Mouse (Mus musculus): ENCODE data around the gene Akr1b7. TPM values are rescaled to one million over a fixed set of nuclear protein-coding genes. Genes with fewer than 3 reads are reported as not detected.
"Not testable (repeated sequence)": the region's sequence is repeated elsewhere in the genome, so short reads cannot be mapped to it uniquely, and the experiment has no call there.

The Akr1b7 gene
- polyA plus RNA-seq, 1 experiment from 2014 or later = not detected

- no peak overlapping the region for H3K4me2 ChIP-seq
- H3K4me3 ChIP-seq (ENCODE audit: low read depth, low read length) = no peak overlapping the region
- ATAC-seq (ENCODE audit: low FRiP score) = no peak
- H3K27ac ChIP-seq (ENCODE audit: low read depth, low read length) = no peak overlapping the region
- no peaks in the 10 kb centered on the region for H3K27me3 ChIP-seq (ENCODE audit: control insufficient read depth, insufficient read depth, low read length)
- no peak for DNase-seq (ENCODE audit: low spot score, missing footprints)
- H3K4me1 ChIP-seq (ENCODE audit: control insufficient read depth, insufficient read depth, low read length) = no peaks in the 10 kb centered on the region
- no peaks in the 10 kb centered on the region; the same call in 1 of the 2 replicates for H3K9me3 ChIP-seq (ENCODE audit: control insufficient read depth, low read length)
- no peaks in the 10 kb centered on the region for H3K36me3 ChIP-seq (ENCODE audit: control insufficient read depth, insufficient read depth, low read length)
- H3K9ac ChIP-seq (ENCODE audit: low read length) = no peak overlapping the region
- WGBS = 90% methylated on average over 10 of the region's 10 CpGs
Observed at GRCm38 (mm10) chr6:34407403-34407802, 4.7 kb upstream of the Akr1b7 start.

GRCm38 (mm10) chr6:34412688-34413087 lies 554 bp downstream of the Akr1b7 start:
- no peaks in the 10 kb centered on the region for H3K27me3 ChIP-seq (ENCODE audit: control insufficient read depth, insufficient read depth, low read length)
- no peak overlapping the region for H3K4me3 ChIP-seq (ENCODE audit: low read depth, low read length)
- H3K9me3 ChIP-seq (ENCODE audit: control insufficient read depth, low read length) = no peaks in the 10 kb centered on the region
- DNase-seq (ENCODE audit: low spot score, missing footprints) = peak; percentile 51
- H3K27ac ChIP-seq (ENCODE audit: low read depth, low read length) = no peak overlapping the region
- 67% methylated on average over 1 of the region's 1 CpGs for WGBS
- no peak overlapping the region for H3K9ac ChIP-seq (ENCODE audit: low read length)
- no peak for ATAC-seq (ENCODE audit: low FRiP score)
- no peaks in the 10 kb centered on the region for H3K36me3 ChIP-seq (ENCODE audit: control insufficient read depth, insufficient read depth, low read length)
- H3K4me2 ChIP-seq = no peak overlapping the region
- no peaks in the 10 kb centered on the region for H3K4me1 ChIP-seq (ENCODE audit: control insufficient read depth, insufficient read depth, low read length)

- not testable (repeated sequence) for H3K4me2 ChIP-seq; H3K9me3 ChIP-seq (ENCODE audit: control insufficient read depth, low read length); H3K27me3 ChIP-seq (ENCODE audit: control insufficient read depth, insufficient read depth, low read length); H3K9ac ChIP-seq (ENCODE audit: low read length); H3K36me3 ChIP-seq (ENCODE audit: control insufficient read depth, insufficient read depth, low read length); H3K4me1 ChIP-seq (ENCODE audit: control insufficient read depth, insufficient read depth, low read length); DNase-seq (ENCODE audit: low spot score, missing footprints); ATAC-seq (ENCODE audit: low FRiP score); H3K4me3 ChIP-seq (ENCODE audit: low read depth, low read length); H3K27ac ChIP-seq (ENCODE audit: low read depth, low read length)
- WGBS = 69% methylated on average over 1 of the region's 1 CpGs
Observed at GRCm38 (mm10) chr6:34413386-34413785, 1.3 kb downstream of the Akr1b7 start.

GRCm38 (mm10) chr6:34416521-34416920 lies 4.4 kb downstream of the Akr1b7 start:
- Histone ChIP-seq H3K9ac (ENCODE audit: low read length) (no peak overlapping the region), H3K27ac (ENCODE audit: low read depth, low read length) (no peak overlapping the region), H3K4me3 (ENCODE audit: low read depth, low read length) (no peak overlapping the region), H3K4me1 (ENCODE audit: control insufficient read depth, insufficient read depth, low read length) (no peaks in the 10 kb centered on the region), H3K27me3 (ENCODE audit: control insufficient read depth, insufficient read depth, low read length) (no peaks in the 10 kb centered on the region), H3K36me3 (ENCODE audit: control insufficient read depth, insufficient read depth, low read length) (no peaks in the 10 kb centered on the region), H3K4me2 (no peak overlapping the region), H3K9me3 (ENCODE audit: control insufficient read depth, low read length) (no peaks in the 10 kb centered on the region)
- ATAC-seq (ENCODE audit: low FRiP score) = no peak
- DNase-seq (ENCODE audit: low spot score, missing footprints) = no peak
- WGBS = 97% methylated on average over 2 of the region's 2 CpGs

- H3K4me1 ChIP-seq (ENCODE audit: control insufficient read depth, insufficient read depth, low read length) = no peaks in the 10 kb centered on the region
- no peak for ATAC-seq (ENCODE audit: low FRiP score)
- H3K27ac ChIP-seq (ENCODE audit: low read depth, low read length) = no peak overlapping the region
- H3K4me3 ChIP-seq (ENCODE audit: low read depth, low read length) = no peak overlapping the region
- H3K9ac ChIP-seq (ENCODE audit: low read length) = no peak overlapping the region
- H3K27me3 ChIP-seq (ENCODE audit: control insufficient read depth, insufficient read depth, low read length) = no peaks in the 10 kb centered on the region
- no peak for DNase-seq (ENCODE audit: low spot score, missing footprints)
- H3K4me2 ChIP-seq = no peak overlapping the region
- no peaks in the 10 kb centered on the region for H3K9me3 ChIP-seq (ENCODE audit: control insufficient read depth, low read length)
- no peaks in the 10 kb centered on the region for H3K36me3 ChIP-seq (ENCODE audit: control insufficient read depth, insufficient read depth, low read length)
Observed at GRCm38 (mm10) chr6:34419071-34419470, 6.9 kb downstream of the Akr1b7 start.

- Histone ChIP-seq H3K27ac (ENCODE audit: low read depth, low read length) (no peak overlapping the region), H3K4me1 (ENCODE audit: control insufficient read depth, insufficient read depth, low read length) (no peaks in the 10 kb centered on the region), H3K9ac (ENCODE audit: low read length) (no peak overlapping the region), H3K4me2 (no peak overlapping the region), H3K4me3 (ENCODE audit: low read depth, low read length) (no peak overlapping the region), H3K9me3 (ENCODE audit: control insufficient read depth, low read length) (no peaks in the 10 kb centered on the region), H3K36me3 (ENCODE audit: control insufficient read depth, insufficient read depth, low read length) (no peaks in the 10 kb centered on the region), H3K27me3 (ENCODE audit: control insufficient read depth, insufficient read depth, low read length) (no peaks in the 10 kb centered on the region)
- DNase-seq (ENCODE audit: low spot score, missing footprints) = peak; percentile 69
- ATAC-seq (ENCODE audit: low FRiP score) = no peak
- 67% methylated on average over 2 of the region's 2 CpGs for WGBS
Observed at GRCm38 (mm10) chr6:34439006-34439405, 26.9 kb downstream of the Akr1b7 start.

- Histone ChIP-seq H3K27me3 (ENCODE audit: control insufficient read depth, insufficient read depth, low read length) (no peaks in the 10 kb centered on the region), H3K9me3 (ENCODE audit: control insufficient read depth, low read length) (no peaks in the 10 kb centered on the region), H3K4me1 (ENCODE audit: control insufficient read depth, insufficient read depth, low read length) (no peaks in the 10 kb centered on the region), H3K36me3 (ENCODE audit: control insufficient read depth, insufficient read depth, low read length) (no peaks in the 10 kb centered on the region), H3K9ac (ENCODE audit: low read length) (no peak overlapping the region), H3K27ac (ENCODE audit: low read depth, low read length) (no peak overlapping the region), H3K4me3 (ENCODE audit: low read depth, low read length) (no peak overlapping the region), H3K4me2 (no peak overlapping the region)
- peak; percentile 23 for DNase-seq (ENCODE audit: low spot score, missing footprints)
- 73% methylated on average over 9 of the region's 9 CpGs for WGBS
- no peak for ATAC-seq (ENCODE audit: low FRiP score)
Observed at GRCm38 (mm10) chr6:34441556-34442257, 29.6 kb downstream of the Akr1b7 start.

- no peak overlapping the region for H3K4me2 ChIP-seq
- DNase-seq (ENCODE audit: low spot score, missing footprints) (peak; percentile 54), ATAC-seq (ENCODE audit: low FRiP score) (no peak)
- no peak overlapping the region for H3K9ac ChIP-seq (ENCODE audit: low read length)
- no peak overlapping the region for H3K27ac ChIP-seq (ENCODE audit: low read depth, low read length)
- H3K4me1 ChIP-seq (ENCODE audit: control insufficient read depth, insufficient read depth, low read length) = no peaks in the 10 kb centered on the region
- H3K27me3 ChIP-seq (ENCODE audit: control insufficient read depth, insufficient read depth, low read length) = no peaks in the 10 kb centered on the region
- WGBS = 95% methylated on average over 2 of the region's 2 CpGs
- no peaks in the 10 kb centered on the region for H3K36me3 ChIP-seq (ENCODE audit: control insufficient read depth, insufficient read depth, low read length)
- H3K9me3 ChIP-seq (ENCODE audit: control insufficient read depth, low read length) = no peaks in the 10 kb centered on the region
- no peak overlapping the region for H3K4me3 ChIP-seq (ENCODE audit: low read depth, low read length)
Observed at GRCm38 (mm10) chr6:34443791-34444190, 31.7 kb downstream of the Akr1b7 start.

- Histone ChIP-seq H3K4me1 (ENCODE audit: control insufficient read depth, insufficient read depth, low read length) (no peaks in the 10 kb centered on the region), H3K27me3 (ENCODE audit: control insufficient read depth, insufficient read depth, low read length) (no peaks in the 10 kb centered on the region), H3K36me3 (ENCODE audit: control insufficient read depth, insufficient read depth, low read length) (no peaks in the 10 kb centered on the region), H3K9ac (ENCODE audit: low read length) (no peak overlapping the region), H3K27ac (ENCODE audit: low read depth, low read length) (no peak overlapping the region), H3K4me3 (ENCODE audit: low read depth, low read length) (no peak overlapping the region), H3K4me2 (no peak overlapping the region), H3K9me3 (ENCODE audit: control insufficient read depth, low read length) (no peaks in the 10 kb centered on the region)
- 9% methylated on average over 2 of the region's 2 CpGs for WGBS
- peak; percentile 94 for DNase-seq (ENCODE audit: low spot score, missing footprints)
- no peak for ATAC-seq (ENCODE audit: low FRiP score)
Observed at GRCm38 (mm10) chr6:34447961-34448360, 35.8 kb downstream of the Akr1b7 start.

All from midbrain, embryonic 11.5 days (tissue).